Mouse (Mus musculus): ENCODE data around the gene Fam102a. TPM values are rescaled to one million over a fixed set of nuclear protein-coding genes. Genes with fewer than 3 reads are reported as not detected.

The Fam102a gene
- total RNA-seq, 2 experiments from 2014 or later = 35.2 to 44.4 TPM

- intact Hi-C loops (cut with DNase I) = no loop called here
- no peak for DNase-seq (ENCODE audit: low spot score in 2 of 2)
These were observed 4.4 kb downstream of the Fam102a start for GRCm38 (mm10) chr2:32539452-32539981.

- intact Hi-C loops (cut with DNase I) = no loop called here
- no peak for DNase-seq (ENCODE audit: low spot score in 2 of 2)
These were observed 6.3 kb downstream of the Fam102a start for GRCm38 (mm10) chr2:32541333-32541908.

GRCm38 (mm10) chr2:32541986-32542573 is 6.9 kb downstream of the Fam102a start:
- no peak for DNase-seq (ENCODE audit: low spot score in 2 of 2)
- intact Hi-C loops (cut with DNase I) = no loop called here

- DNase-seq (ENCODE audit: low spot score in 2 of 2) = no peak
- intact Hi-C loops (cut with DNase I) = no loop called here
These were observed 7.9 kb downstream of the Fam102a start for GRCm38 (mm10) chr2:32543031-32543449.

GRCm38 (mm10) chr2:32546951-32547350 is 11.8 kb downstream of the Fam102a start:
- DNase-seq (ENCODE audit: low spot score in 2 of 2) = no peak
- intact Hi-C loops (cut with DNase I) = no loop called here

- intact Hi-C loops (cut with DNase I) = no loop called here
- no peak for DNase-seq (ENCODE audit: low spot score in 2 of 2)
These were observed 12.2 kb downstream of the Fam102a start for GRCm38 (mm10) chr2:32547380-32547779.

GRCm38 (mm10) chr2:32547964-32548739 is 13.0 kb downstream of the Fam102a start:
- DNase-seq (ENCODE audit: low spot score in 2 of 2) = no peak
- intact Hi-C loops (cut with DNase I) = no loop called here

- DNase-seq (ENCODE audit: low spot score in 2 of 2) = no peak
- intact Hi-C loops (cut with DNase I) = no loop called here
These were observed 14.0 kb downstream of the Fam102a start for GRCm38 (mm10) chr2:32549171-32549570.

GRCm38 (mm10) chr2:32549764-32550163 is 14.6 kb downstream of the Fam102a start:
- intact Hi-C loops (cut with DNase I) = loop anchor here (5.0 kb wide), 1 partner anchor 47 kb away; no protein-coding TSS in a partner anchor

GRCm38 (mm10) chr2:32551236-32551635 is 16.1 kb downstream of the Fam102a start:
- no peak for DNase-seq (ENCODE audit: low spot score in 2 of 2)
- intact Hi-C loops (cut with DNase I) = loop anchor here (5.0 kb wide), 1 partner anchor 49 kb away; no protein-coding TSS in a partner anchor

More at GRCm38 (mm10) chr2:32549764-32550163, 14.6 kb downstream of the Fam102a start:
- DNase-seq (ENCODE audit: low spot score in 2 of 2) = no peak

- intact Hi-C loops (cut with DNase I) = loop anchor here (5.0 kb wide), 1 partner anchor 51 kb away; no protein-coding TSS in a partner anchor
- no peak for DNase-seq (ENCODE audit: low spot score in 2 of 2)
These were observed 18.5 kb downstream of the Fam102a start for GRCm38 (mm10) chr2:32553592-32554148.

- intact Hi-C loops (cut with DNase I) = no loop called here
- DNase-seq (ENCODE audit: low spot score in 2 of 2) = no peak
These were observed 20.4 kb downstream of the Fam102a start for GRCm38 (mm10) chr2:32555484-32555883.

- intact Hi-C loops (cut with DNase I) = no loop called here
- DNase-seq (ENCODE audit: low spot score in 2 of 2) = no peak
These were observed 20.9 kb downstream of the Fam102a start for GRCm38 (mm10) chr2:32556019-32556418.

GRCm38 (mm10) chr2:32559570-32559969 is 24.4 kb downstream of the Fam102a start:
- peak in 1 of 2 experiments; percentile 77 for DNase-seq (ENCODE audit: low spot score in 2 of 2)
- intact Hi-C loops (cut with DNase I) = no loop called here

GRCm38 (mm10) chr2:32566536-32567063 is 31.5 kb downstream of the Fam102a start:
- peak in 1 of 2 experiments; percentile 74 for DNase-seq (ENCODE audit: low spot score in 2 of 2)
- intact Hi-C loops (cut with DNase I) = loop anchor here (1.0 to 5.0 kb wide), 2 partner anchors 79 to 164 kb away; no protein-coding TSS in a partner anchor

- no peak for DNase-seq (ENCODE audit: low spot score in 2 of 2)
- intact Hi-C loops (cut with DNase I) = loop anchor here (5.0 kb wide), 1 partner anchor 166 kb away; no protein-coding TSS in a partner anchor
These were observed 33.0 kb downstream of the Fam102a start for GRCm38 (mm10) chr2:32568149-32568548.

GRCm38 (mm10) chr2:32568941-32569340 is 33.8 kb downstream of the Fam102a start:
- intact Hi-C loops (cut with DNase I) = loop anchor here (5.0 kb wide), 1 partner anchor 167 kb away; no protein-coding TSS in a partner anchor
- DNase-seq (ENCODE audit: low spot score in 2 of 2) = no peak

- intact Hi-C loops (cut with DNase I) = no loop called here
- DNase-seq (ENCODE audit: low spot score in 2 of 2) = peak; percentile 93 to 96
These were observed 35.8 kb downstream of the Fam102a start, which contains the start of gene Dpm2 for GRCm38 (mm10) chr2:32570698-32571494. Gene Dpm2 (plus strand): TSS chr2:32570858.

All from left cerebral cortex, postnatal 14 days (tissue).